Mouse (Mus musculus) bone marrow, adult 2 months (tissue): Measurements from ENCODE around the gene Osgin1. TPM values are rescaled to one million over a fixed set of nuclear protein-coding genes. Genes with fewer than 3 reads are reported as not detected.

ENCODE experiments used
- H3K27ac ChIP-seq: fragments of 200-500 bp; 2 replicates; pipeline ENCODE4 v1.5.1; 2012; ENCODE audit warnings: low read depth, mild to moderate bottlenecking, control low read depth, inconsistent platforms, low read length; ENCODE audit not compliant: control insufficient read depth, poor library complexity, insufficient read depth
- H3K4me1 ChIP-seq: fragments of 200-500 bp; 2 replicates; pipeline ENCODE4 v1.6.1; 2011; ENCODE audit warnings: low read length; ENCODE audit not compliant: control insufficient read depth, insufficient read depth
- H3K4me3 ChIP-seq: fragments of 200-500 bp; replicated peaks from 2 replicates; pipeline ENCODE3; 2011; ENCODE audit warnings: mild to moderate bottlenecking, low read depth, low read length, control low read depth; ENCODE audit not compliant: control insufficient read depth
- CTCF ChIP-seq: fragments of 200-500 bp; IDR thresholded peaks from 2 replicates; pipeline ENCODE4 v1.5.1; 2011; ENCODE audit warnings: low read length, control low read depth; ENCODE audit not compliant: control insufficient read depth, insufficient read depth
- POLR2A ChIP-seq: fragments of 200-500 bp; IDR thresholded peaks from 2 replicates; pipeline ENCODE4 v1.6.1; 2011; ENCODE audit warnings: low read depth, mild to moderate bottlenecking, control low read depth, low read length, borderline replicate concordance; ENCODE audit not compliant: control insufficient read depth
- WGBS: fragments of 180-500 bp; shearing (Covaris S2); methylation state at CpG from one replicate; pipeline ENCODE4 v1.1.7; 2018; 5-methylcytosine and 5-hydroxymethylcytosine counted together
- polyA plus RNA-seq: library from polyadenylated mRNA; stranded (reverse); fragments of >200 nt; gene quantifications from 2 replicates; pipeline ENCODE4 v1.2.4, GENCODE M21; 2011; ENCODE audit warnings: low replicate concordance; ENCODE audit not compliant: missing spikeins, insufficient read depth, insufficient read length

The Osgin1 gene
- polyA plus RNA-seq, 1 experiment: 5.5 TPM

- WGBS: 62% methylated on average over 7 of the region's 7 CpGs
- peaks cover 22% of the 10 kb centered on the region for H3K4me1 ChIP-seq
- no peak overlapping the region for H3K4me3 ChIP-seq
- TF ChIP-seq POLR2A (no peak), CTCF (no peak)
- H3K27ac ChIP-seq: no peak overlapping the region
These were observed 13.6 kb upstream of the Osgin1 start for GRCm38 (mm10) chr8:119420318-119420717.

DNA sequence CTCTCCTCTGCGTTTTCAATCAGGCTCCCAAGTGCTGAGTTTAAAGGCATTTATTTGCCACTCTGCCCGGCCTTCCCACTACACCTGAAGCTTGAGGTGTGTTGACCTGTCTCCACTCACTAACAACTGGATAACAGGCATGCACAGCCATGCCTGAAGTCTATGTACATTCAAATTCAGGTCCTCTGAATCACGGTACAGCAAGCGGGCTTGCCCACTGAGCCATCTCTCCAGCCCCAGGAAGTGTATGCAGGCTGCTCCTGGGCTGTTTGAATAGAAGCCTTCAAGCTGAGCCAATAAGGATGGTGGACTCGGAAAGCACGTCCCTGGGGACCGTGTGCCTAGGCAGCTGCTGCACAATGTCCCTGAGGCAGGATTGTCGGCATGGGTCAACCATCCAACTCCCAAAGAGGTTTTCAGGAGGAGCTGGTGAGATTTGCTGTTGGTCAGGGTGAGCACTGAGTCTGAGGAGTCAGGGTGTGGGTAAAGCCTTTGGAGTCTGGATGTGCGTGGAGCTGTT, 12.3 kb upstream of the Osgin1 start:
- TF ChIP-seq POLR2A: no peak
- TF ChIP-seq CTCF: no peak
- no peak overlapping the region for H3K4me3 ChIP-seq
- WGBS: 25% methylated on average over 9 of the region's 9 CpGs
- peak overlapping the region; percentile 79; the same call in 1 of the 2 replicates for H3K27ac ChIP-seq
- peaks cover 27% of the 10 kb centered on the region for H3K4me1 ChIP-seq

- TF ChIP-seq CTCF (no peak), POLR2A (no peak)
- Histone ChIP-seq H3K4me3 (no peak overlapping the region), H3K4me1 (peaks cover 28% of the 10 kb centered on the region), H3K27ac (peak overlapping the region; percentile 79)
- 16% methylated on average over 9 of the region's 9 CpGs for WGBS
These were observed 11.7 kb upstream of the Osgin1 start for GRCm38 (mm10) chr8:119422123-119422711.

DNA sequence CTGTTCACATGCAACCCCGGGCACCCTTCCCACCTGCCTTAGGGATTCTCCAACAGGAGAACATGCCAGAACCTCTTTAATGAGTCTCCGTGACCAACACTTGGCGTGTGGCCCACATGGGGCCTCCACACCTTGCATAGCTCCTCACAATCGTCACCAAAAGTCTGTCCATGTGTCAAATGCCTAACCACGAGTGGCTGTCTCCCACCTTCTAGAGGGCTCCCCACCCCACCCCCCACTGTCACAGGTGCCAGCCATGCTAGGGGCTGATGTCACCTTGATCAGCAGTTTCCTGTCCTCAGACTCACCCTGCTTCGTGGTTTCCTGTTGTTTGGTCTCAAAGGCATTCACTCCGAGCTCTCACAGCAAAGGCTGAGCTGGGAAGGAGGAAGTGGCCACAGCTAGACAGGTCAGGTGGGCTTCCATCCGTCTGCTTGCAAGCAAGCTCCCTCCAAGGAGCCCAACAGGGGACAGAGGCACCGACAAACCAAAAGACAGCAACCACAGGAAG, 10.2 kb upstream of the Osgin1 start:
- TF ChIP-seq POLR2A (no peak), CTCF (no peak)
- peaks cover 34% of the 10 kb centered on the region for H3K4me1 ChIP-seq
- 8% methylated on average over 9 of the region's 9 CpGs for WGBS
- no peak overlapping the region for H3K4me3 ChIP-seq
- peak overlapping the region; percentile 82 for H3K27ac ChIP-seq

DNA sequence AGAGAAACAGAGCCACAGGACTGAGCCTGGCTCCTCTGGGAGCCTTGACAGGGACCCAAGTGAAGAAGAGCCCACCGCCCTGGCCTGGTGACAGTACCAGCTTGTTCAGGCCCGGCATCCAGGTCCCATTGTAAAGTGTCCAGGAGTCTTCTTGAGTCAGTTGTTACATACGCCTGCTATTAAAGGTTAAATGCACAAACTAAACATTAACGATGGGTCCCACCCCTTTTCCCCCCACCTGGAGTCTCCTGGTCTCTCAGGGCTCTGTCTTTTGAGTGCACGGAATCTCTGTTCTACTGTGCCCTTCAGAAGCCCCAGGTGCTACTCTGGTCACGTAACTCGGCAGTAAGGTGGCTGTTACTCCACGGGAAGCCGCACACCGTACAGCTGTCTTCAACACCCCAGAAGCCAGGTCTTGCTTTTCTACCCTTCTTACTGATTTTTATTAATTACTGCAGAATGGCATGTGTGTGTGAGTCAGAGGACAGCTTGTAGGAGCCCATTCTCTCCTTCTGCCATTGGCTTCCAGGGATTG, 9.7 kb upstream of the Osgin1 start:
- H3K27ac ChIP-seq: peak overlapping the region; percentile 82
- H3K4me3 ChIP-seq: no peak overlapping the region
- no peak for TF ChIP-seq CTCF
- TF ChIP-seq POLR2A: no peak
- WGBS: 15% methylated on average over 10 of the region's 10 CpGs
- H3K4me1 ChIP-seq: peaks cover 34% of the 10 kb centered on the region

DNA sequence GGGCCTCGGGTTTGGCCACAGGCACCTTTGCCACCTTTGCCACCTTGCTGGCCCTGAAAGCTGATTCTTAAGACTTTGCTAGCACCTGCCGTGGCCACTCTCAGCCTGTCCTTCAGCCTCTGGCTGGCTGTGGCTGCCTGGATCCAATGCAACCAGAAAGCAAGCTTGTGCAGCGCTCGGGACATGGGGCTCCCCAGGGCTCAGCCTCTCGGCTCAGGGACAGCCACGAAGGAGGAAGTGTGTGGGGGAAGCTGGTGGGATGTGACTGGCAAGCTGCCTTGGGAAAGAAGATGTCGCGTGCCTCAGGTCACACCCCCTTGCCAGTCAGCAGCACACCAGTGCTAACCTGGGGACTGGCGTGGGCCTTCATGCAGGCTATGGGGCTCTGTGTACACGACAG, 9.2 kb upstream of the Osgin1 start:
- TF ChIP-seq CTCF (0 out of 2 replicates have a peak, but pooled peaks have one; percentile 1), POLR2A (0 out of 2 replicates have a peak, but pooled peaks have one; percentile 44)
- no peak overlapping the region for H3K4me3 ChIP-seq
- peak overlapping the region; percentile 82 for H3K27ac ChIP-seq
- 5% methylated on average over 10 of the region's 10 CpGs for WGBS
- H3K4me1 ChIP-seq: peaks cover 34% of the 10 kb centered on the region

DNA sequence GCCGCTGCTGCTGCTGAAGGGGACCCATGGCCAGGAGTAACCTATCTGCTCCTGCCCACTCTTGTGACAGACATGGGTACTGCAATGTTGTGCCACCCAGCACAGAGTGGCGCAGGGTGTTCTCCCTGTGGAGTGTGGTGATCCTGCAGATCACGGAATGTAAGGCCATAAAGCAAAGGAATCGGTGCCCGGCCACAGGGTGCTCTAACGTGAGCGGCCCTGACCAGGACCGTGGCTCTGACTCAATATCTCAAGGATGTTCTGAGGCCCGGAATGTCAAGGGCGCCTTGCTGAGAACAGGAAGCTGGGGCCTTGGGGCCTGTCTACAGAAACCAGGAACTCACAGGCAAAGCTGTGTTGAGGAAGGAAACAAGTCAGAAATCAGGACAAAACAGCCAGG, 8.4 kb upstream of the Osgin1 start:
- no peak for TF ChIP-seq POLR2A
- TF ChIP-seq CTCF: peak; percentile 30; the same call in 1 of the 2 replicates
- WGBS: 12% methylated on average over 10 of the region's 10 CpGs
- H3K4me1 ChIP-seq: peaks cover 34% of the 10 kb centered on the region
- peak overlapping the region; percentile 82 for H3K27ac ChIP-seq
- peak overlapping the region; percentile 23 for H3K4me3 ChIP-seq

- peak overlapping the region; percentile 82 for H3K27ac ChIP-seq
- TF ChIP-seq CTCF (no peak), POLR2A (no peak)
- H3K4me1 ChIP-seq: peaks cover 34% of the 10 kb centered on the region
- 29% methylated on average over 6 of the region's 6 CpGs for WGBS
- peak overlapping the region; percentile 8 for H3K4me3 ChIP-seq
These were observed 7.7 kb upstream of the Osgin1 start for GRCm38 (mm10) chr8:119426069-119426735.
